Mouse (Mus musculus): ENCODE data around the gene Vill. TPM values are rescaled to one million over a fixed set of nuclear protein-coding genes. Genes with fewer than 3 reads are reported as not detected.
A peak's percentile ranks its signal among the peaks of the same experiment; 100 is the strongest.

The Vill gene
- total RNA-seq (2021), result 1 to 10 TPM; 6.7 to 9.0 TPM
- long read RNA-seq, experiment 1, partial matches to known transcripts, result 4 of 8 reads
- long read RNA-seq, experiment 1, other reads (novel, unspliced or antisense), result 2 of 8 reads
- long read RNA-seq, experiment 2, partial matches to known transcripts, result 2 of 7 reads
- long read RNA-seq, experiment 2, other reads (novel, unspliced or antisense), result 3 of 7 reads

GRCm38 (mm10) chr9:119052154-119052944, at the start of gene Vill:
Gene Vill (plus strand): TSS chr9:119052778.
- DNase-seq (ENCODE audit: low spot score in 2 of 2), result no peak

GRCm38 (mm10) chr9:119003990-119004702, 48.4 kb upstream of the Vill start:
- peak; percentile 51 to 77 for DNase-seq (ENCODE audit: low spot score in 2 of 2)

GRCm38 (mm10) chr9:119004703-119005076, 47.9 kb upstream of the Vill start:
- no peak for DNase-seq (ENCODE audit: low spot score in 2 of 2)

GRCm38 (mm10) chr9:119005303-119006029, 47.1 kb upstream of the Vill start:
- DNase-seq (ENCODE audit: low spot score in 2 of 2), result peak in 1 of 2 experiments; percentile 41

GRCm38 (mm10) chr9:119007266-119007665, 45.3 kb upstream of the Vill start:
- DNase-seq (ENCODE audit: low spot score in 2 of 2), result no peak

- DNase-seq (ENCODE audit: low spot score in 2 of 2), result no peak
These were observed 43.7 kb upstream of the Vill start for GRCm38 (mm10) chr9:119008871-119009270.

- DNase-seq (ENCODE audit: low spot score in 2 of 2), result no peak
These were observed 42.3 kb upstream of the Vill start for GRCm38 (mm10) chr9:119010156-119010710.

- DNase-seq (ENCODE audit: low spot score in 2 of 2), result no peak
These were observed 35.6 kb upstream of the Vill start for GRCm38 (mm10) chr9:119016785-119017507.

- no peak for DNase-seq (ENCODE audit: low spot score in 2 of 2)
These were observed 30.8 kb upstream of the Vill start for GRCm38 (mm10) chr9:119021731-119022130.

- no peak for DNase-seq (ENCODE audit: low spot score in 2 of 2)
These were observed 27.3 kb upstream of the Vill start for GRCm38 (mm10) chr9:119025263-119025662.

GRCm38 (mm10) chr9:119025832-119026331, 26.7 kb upstream of the Vill start:
- DNase-seq (ENCODE audit: low spot score in 2 of 2), result no peak

- DNase-seq (ENCODE audit: low spot score in 2 of 2), result no peak
These were observed 25.2 kb upstream of the Vill start for GRCm38 (mm10) chr9:119027337-119027736.

GRCm38 (mm10) chr9:119028226-119029195, 24.1 kb upstream of the Vill start:
- no peak for DNase-seq (ENCODE audit: low spot score in 2 of 2)

GRCm38 (mm10) chr9:119029568-119029967, 23.0 kb upstream of the Vill start:
- peak; percentile 48 to 54 for DNase-seq (ENCODE audit: low spot score in 2 of 2)

GRCm38 (mm10) chr9:119031038-119031437, 21.5 kb upstream of the Vill start:
- DNase-seq (ENCODE audit: low spot score in 2 of 2), result no peak

- no peak for DNase-seq (ENCODE audit: low spot score in 2 of 2)
These were observed 20.8 kb upstream of the Vill start for GRCm38 (mm10) chr9:119031772-119032171.

- no peak for DNase-seq (ENCODE audit: low spot score in 2 of 2)
These were observed 20.0 kb upstream of the Vill start for GRCm38 (mm10) chr9:119032538-119032937.

- DNase-seq (ENCODE audit: low spot score in 2 of 2), result peak in 1 of 2 experiments; percentile 31
These were observed 19.3 kb upstream of the Vill start for GRCm38 (mm10) chr9:119033111-119033921.
